Mouse (Mus musculus) kidney, postnatal 0 days (tissue): ENCODE measurements at regions not wholly inside any gene's neighbourhood (a gene's known extent, or its start where the extent isn't known, plus 50 kb on each side); places are given as distances from the start of the nearest gene placed in this dataset.

Experiments used
- ATAC-seq: fragments of 200-750 bp; cut with Nextera tagmentation; replicated peaks from 2 replicates; pipeline ENCODE4 v1.8.0; 2017; ENCODE audit warnings: low read depth, moderate number of reproducible peaks, moderate TSS enrichment, moderate library complexity; ENCODE audit not compliant: low FRiP score
- DNase-seq: peaks from one replicate; pipeline ENCODE4 v3.0.0-alpha.2; 2016; ENCODE audit warnings: low spot score
- H3K27ac ChIP-seq: fragments of 300-500 bp; sonication (generic); 2 replicates; pipeline ENCODE4 v1.5.1; 2014; ENCODE audit warnings: mild to moderate bottlenecking
- H3K27me3 ChIP-seq: fragments of 300-500 bp; sonication (generic); 2 replicates; pipeline ENCODE4 v1.6.1; 2014; ENCODE audit warnings: low read length, mixed read lengths; ENCODE audit not compliant: insufficient read depth
- H3K36me3 ChIP-seq: fragments of 300-500 bp; sonication (generic); 2 replicates; pipeline ENCODE4 v1.6.1; 2014; ENCODE audit warnings: low read length, mixed read lengths; ENCODE audit not compliant: insufficient read depth
- H3K4me1 ChIP-seq: fragments of 300-500 bp; sonication (generic); replicated peaks from 2 replicates; pipeline ENCODE4 v1.6.1; 2014; ENCODE audit warnings: antibody characterized with exemption, low read length, mixed read lengths; ENCODE audit not compliant: insufficient read depth
- H3K4me2 ChIP-seq: fragments of 300-500 bp; sonication (generic); 2 replicates; pipeline ENCODE4 v1.6.1; 2014; ENCODE audit warnings: mild to moderate bottlenecking, low read length, moderate library complexity, mixed read lengths
- H3K4me3 ChIP-seq: fragments of 300-500 bp; sonication (generic); replicated peaks from 2 replicates; pipeline ENCODE4 v1.5.1; 2014; ENCODE audit warnings: low read depth, low read length
- H3K9ac ChIP-seq: fragments of 300-500 bp; sonication (generic); 2 replicates; pipeline ENCODE4 v1.6.1; 2014; ENCODE audit warnings: low read depth, low read length
- H3K9me3 ChIP-seq: fragments of 300-500 bp; sonication (generic); replicated peaks from 2 replicates; pipeline ENCODE4 v1.6.1; 2016; ENCODE audit warnings: low read length, inconsistent platforms, mixed read lengths
- CTCF ChIP-seq: IDR thresholded peaks from 2 replicates; pipeline ENCODE4 v1.5.1; 2016; ENCODE audit warnings: antibody characterized with exemption, low read depth, mild to moderate bottlenecking, moderate library complexity
- WGBS: fragments of 180-500 bp; shearing (Covaris S2); extraction: QIAGEN DNeasy Blood & Tissue Kit; methylation state at CpG from one replicate; pipeline ENCODE4 v1.1.7; 2014; 5-methylcytosine and 5-hydroxymethylcytosine counted together

GRCm38 (mm10) chr4:135632443-135632842 lies 53.6 kb upstream of the Ifnlr1 start:
- WGBS: 100% methylated on average over 1 of the region's 1 CpGs
- no peaks in the 10 kb centered on the region for H3K4me1 ChIP-seq
- H3K4me2 ChIP-seq: no peak overlapping the region
- no peaks in the 10 kb centered on the region for H3K9me3 ChIP-seq
- H3K4me3 ChIP-seq: no peak overlapping the region
- H3K27ac ChIP-seq: no peak overlapping the region
- no peak for TF ChIP-seq CTCF
- no peak for ATAC-seq
- no peaks in the 10 kb centered on the region for H3K27me3 ChIP-seq
- H3K9ac ChIP-seq: no peak overlapping the region
- no peaks in the 10 kb centered on the region for H3K36me3 ChIP-seq
- DNase-seq: no peak

- ATAC-seq (no peak), DNase-seq (no peak)
- H3K4me2 ChIP-seq: no peak overlapping the region
- H3K9ac ChIP-seq: no peak overlapping the region
- 0 out of 2 replicates have a peak, but pooled peaks have one; percentile 14 for TF ChIP-seq CTCF
- WGBS: 89% methylated on average over 12 of the region's 12 CpGs
- no peak overlapping the region for H3K27ac ChIP-seq
- no peaks in the 10 kb centered on the region for H3K36me3 ChIP-seq
- H3K9me3 ChIP-seq: no peaks in the 10 kb centered on the region
- H3K4me3 ChIP-seq: no peak overlapping the region
- H3K27me3 ChIP-seq: no peaks in the 10 kb centered on the region
- no peaks in the 10 kb centered on the region for H3K4me1 ChIP-seq
These were observed 56.1 kb upstream of the Ifnlr1 start for GRCm38 (mm10) chr4:135629793-135630569.

GRCm38 (mm10) chr4:135626461-135626860 lies 53.0 kb upstream of the Grhl3 start:
- ATAC-seq: no peak

GRCm38 (mm10) chr4:135623121-135623707 lies 49.8 kb upstream of the Grhl3 start:
- TF ChIP-seq CTCF: no peak
- 77% methylated on average over 9 of the region's 9 CpGs for WGBS
- no peak overlapping the region for H3K9ac ChIP-seq
- no peaks in the 10 kb centered on the region for H3K9me3 ChIP-seq
- DNase-seq (no peak), ATAC-seq (no peak)
- no peaks in the 10 kb centered on the region for H3K27me3 ChIP-seq
- H3K4me1 ChIP-seq: no peaks in the 10 kb centered on the region
- no peaks in the 10 kb centered on the region for H3K36me3 ChIP-seq
- no peak overlapping the region for H3K27ac ChIP-seq
- H3K4me3 ChIP-seq: no peak overlapping the region
- H3K4me2 ChIP-seq: no peak overlapping the region

More at GRCm38 (mm10) chr4:135626461-135626860, 53.0 kb upstream of the Grhl3 start:
- WGBS: 70% methylated on average over 15 of the region's 15 CpGs
- no peak for TF ChIP-seq CTCF
- Histone ChIP-seq H3K4me2 (no peak overlapping the region), H3K4me3 (no peak overlapping the region), H3K27me3 (no peaks in the 10 kb centered on the region), H3K36me3 (no peaks in the 10 kb centered on the region), H3K9me3 (no peaks in the 10 kb centered on the region), H3K27ac (no peak overlapping the region), H3K9ac (no peak overlapping the region), H3K4me1 (no peaks in the 10 kb centered on the region)
- no peak for DNase-seq
